Mouse (Mus musculus): ENCODE results near the gene Pdzd7. TPM values are rescaled to one million over a fixed set of nuclear protein-coding genes. Genes with fewer than 3 reads are reported as not detected.
A peak's percentile ranks its signal among the peaks of the same experiment; 100 is the strongest.

Pdzd7 gene
- polyA plus RNA-seq, 1 experiment from 2014 or later: 0.33 TPM

GRCm38 (mm10) chr19:45016341-45017215 lies 28.9 kb downstream of the Pdzd7 start:
- Histone ChIP-seq H3K9me3 (ENCODE audit: control insufficient read depth, low read length) (no peaks in the 10 kb centered on the region), H3K36me3 (ENCODE audit: control insufficient read depth, insufficient read depth, low read length) (peaks cover 3% of the 10 kb centered on the region), H3K27me3 (ENCODE audit: control insufficient read depth, insufficient read depth, low read depth, low read length) (no peaks in the 10 kb centered on the region), H3K27ac (ENCODE audit: low read length) (peak overlapping the region; percentile 100), H3K4me3 (ENCODE audit: low read length) (peak overlapping the region; percentile 69), H3K4me2 (ENCODE audit: low read depth, low read length) (peak overlapping the region; percentile 97), H3K9ac (ENCODE audit: low read length) (peak overlapping the region; percentile 90), H3K4me1 (replicated peaks; ENCODE audit: control insufficient read depth, insufficient read depth, low read length) (peaks cover 54% of the 10 kb centered on the region)
- peak; percentile 53 for ATAC-seq (ENCODE audit: low read depth)
- under 1% methylated on average over 17 of the region's 18 CpGs for WGBS

GRCm38 (mm10) chr19:45015518-45016281 lies 29.8 kb downstream of the Pdzd7 start:
- Histone ChIP-seq H3K4me1 (replicated peaks; ENCODE audit: control insufficient read depth, insufficient read depth, low read length) (peaks cover 45% of the 10 kb centered on the region), H3K9ac (ENCODE audit: low read length) (peak overlapping the region; percentile 90), H3K4me3 (ENCODE audit: low read length) (peak overlapping the region; percentile 69), H3K27me3 (ENCODE audit: control insufficient read depth, insufficient read depth, low read depth, low read length) (no peaks in the 10 kb centered on the region), H3K27ac (ENCODE audit: low read length) (peak overlapping the region; percentile 100), H3K9me3 (ENCODE audit: control insufficient read depth, low read length) (no peaks in the 10 kb centered on the region), H3K36me3 (ENCODE audit: control insufficient read depth, insufficient read depth, low read length) (peaks cover 11% of the 10 kb centered on the region), H3K4me2 (ENCODE audit: low read depth, low read length) (peak overlapping the region; percentile 97)
- ATAC-seq (ENCODE audit: low read depth): no peak
- WGBS: under 1% methylated on average over 34 of the region's 34 CpGs

- Histone ChIP-seq H3K27ac (ENCODE audit: low read length) (peak overlapping the region; percentile 100), H3K36me3 (ENCODE audit: control insufficient read depth, insufficient read depth, low read length) (peaks cover 18% of the 10 kb centered on the region), H3K4me1 (replicated peaks; ENCODE audit: control insufficient read depth, insufficient read depth, low read length) (peaks cover 38% of the 10 kb centered on the region), H3K27me3 (ENCODE audit: control insufficient read depth, insufficient read depth, low read depth, low read length) (no peaks in the 10 kb centered on the region), H3K4me2 (ENCODE audit: low read depth, low read length) (peak overlapping the region; percentile 97), H3K9ac (ENCODE audit: low read length) (peak overlapping the region; percentile 90), H3K4me3 (ENCODE audit: low read length) (peak overlapping the region; percentile 69), H3K9me3 (ENCODE audit: control insufficient read depth, low read length) (no peaks in the 10 kb centered on the region)
- peak; percentile 6 for ATAC-seq (ENCODE audit: low read depth)
- WGBS: under 1% methylated on average over 25 of the region's 25 CpGs
These were observed 30.5 kb downstream of the Pdzd7 start for GRCm38 (mm10) chr19:45014981-45015402.

- no peaks in the 10 kb centered on the region for H3K27me3 ChIP-seq (ENCODE audit: control insufficient read depth, insufficient read depth, low read depth, low read length)
- peak within 1 kb of the TSS; percentile 69 for H3K4me3 ChIP-seq (ENCODE audit: low read length)
- H3K36me3 ChIP-seq (ENCODE audit: control insufficient read depth, insufficient read depth, low read length): peaks cover 19% of the 10 kb centered on the region
- peak within 1 kb of the TSS; percentile 100 for H3K27ac ChIP-seq (ENCODE audit: low read length)
- peaks cover 32% of the 10 kb centered on the region for H3K4me1 ChIP-seq (replicated peaks; ENCODE audit: control insufficient read depth, insufficient read depth, low read length)
- no peak for ATAC-seq (ENCODE audit: low read depth)
- H3K9ac ChIP-seq (ENCODE audit: low read length): peak within 1 kb of the TSS; percentile 90
- WGBS: 8% methylated on average over 10 of the region's 10 CpGs
- peak within 1 kb of the TSS; percentile 97 for H3K4me2 ChIP-seq (ENCODE audit: low read depth, low read length)
- H3K9me3 ChIP-seq (ENCODE audit: control insufficient read depth, low read length): no peaks in the 10 kb centered on the region
These were observed 31.1 kb downstream of the Pdzd7 start, which contains the start of gene Lzts2 for GRCm38 (mm10) chr19:45014335-45014971. Lzts2 (plus strand) TSS chr19:45014414.

GRCm38 (mm10) chr19:45013581-45014225 lies 31.8 kb downstream of the Pdzd7 start:
- Histone ChIP-seq H3K9ac (ENCODE audit: low read length) (peak overlapping the region; percentile 11; the same call in 1 of the 2 replicates), H3K4me2 (ENCODE audit: low read depth, low read length) (no peak overlapping the region)

GRCm38 (mm10) chr19:45012636-45013035 lies 32.9 kb downstream of the Pdzd7 start:
- ATAC-seq (ENCODE audit: low read depth): no peak
- H3K9me3 ChIP-seq (ENCODE audit: control insufficient read depth, low read length): no peaks in the 10 kb centered on the region
- peaks cover 19% of the 10 kb centered on the region for H3K36me3 ChIP-seq (ENCODE audit: control insufficient read depth, insufficient read depth, low read length)
- no peaks in the 10 kb centered on the region for H3K27me3 ChIP-seq (ENCODE audit: control insufficient read depth, insufficient read depth, low read depth, low read length)
- H3K27ac ChIP-seq (ENCODE audit: low read length): peak overlapping the region; percentile 29; the same call in 1 of the 2 replicates
- H3K9ac ChIP-seq (ENCODE audit: low read length): no peak overlapping the region
- no peak overlapping the region for H3K4me3 ChIP-seq (ENCODE audit: low read length)
- no peak overlapping the region for H3K4me2 ChIP-seq (ENCODE audit: low read depth, low read length)
- WGBS: 29% methylated on average over 6 of the region's 6 CpGs
- H3K4me1 ChIP-seq (replicated peaks; ENCODE audit: control insufficient read depth, insufficient read depth, low read length): peaks cover 31% of the 10 kb centered on the region

More at GRCm38 (mm10) chr19:45013581-45014225, 31.8 kb downstream of the Pdzd7 start:
- no peak overlapping the region for H3K4me3 ChIP-seq (ENCODE audit: low read length)
- H3K27me3 ChIP-seq (ENCODE audit: control insufficient read depth, insufficient read depth, low read depth, low read length): no peaks in the 10 kb centered on the region
- H3K27ac ChIP-seq (ENCODE audit: low read length): peak overlapping the region; percentile 100
- WGBS: 57% methylated on average over 6 of the region's 6 CpGs
- no peaks in the 10 kb centered on the region for H3K9me3 ChIP-seq (ENCODE audit: control insufficient read depth, low read length)
- H3K4me1 ChIP-seq (replicated peaks; ENCODE audit: control insufficient read depth, insufficient read depth, low read length): peaks cover 25% of the 10 kb centered on the region
- no peak for ATAC-seq (ENCODE audit: low read depth)
- H3K36me3 ChIP-seq (ENCODE audit: control insufficient read depth, insufficient read depth, low read length): peaks cover 19% of the 10 kb centered on the region

GRCm38 (mm10) chr19:45012219-45012618 lies 33.3 kb downstream of the Pdzd7 start:
- Histone ChIP-seq H3K4me1 (replicated peaks; ENCODE audit: control insufficient read depth, insufficient read depth, low read length) (peaks cover 33% of the 10 kb centered on the region), H3K4me2 (ENCODE audit: low read depth, low read length) (no peak overlapping the region), H3K27me3 (ENCODE audit: control insufficient read depth, insufficient read depth, low read depth, low read length) (no peaks in the 10 kb centered on the region), H3K27ac (ENCODE audit: low read length) (no peak overlapping the region), H3K9ac (ENCODE audit: low read length) (no peak overlapping the region), H3K4me3 (ENCODE audit: low read length) (no peak overlapping the region), H3K9me3 (ENCODE audit: control insufficient read depth, low read length) (no peaks in the 10 kb centered on the region), H3K36me3 (ENCODE audit: control insufficient read depth, insufficient read depth, low read length) (peaks cover 19% of the 10 kb centered on the region)
- WGBS: 84% methylated on average over 8 of the region's 8 CpGs
- ATAC-seq (ENCODE audit: low read depth): no peak

- ATAC-seq (ENCODE audit: low read depth): no peak
- Histone ChIP-seq H3K9me3 (ENCODE audit: control insufficient read depth, low read length) (no peaks in the 10 kb centered on the region), H3K4me1 (replicated peaks; ENCODE audit: control insufficient read depth, insufficient read depth, low read length) (peaks cover 31% of the 10 kb centered on the region), H3K9ac (ENCODE audit: low read length) (no peak overlapping the region), H3K27ac (ENCODE audit: low read length) (no peak overlapping the region), H3K27me3 (ENCODE audit: control insufficient read depth, insufficient read depth, low read depth, low read length) (no peaks in the 10 kb centered on the region), H3K4me2 (ENCODE audit: low read depth, low read length) (no peak overlapping the region), H3K4me3 (ENCODE audit: low read length) (no peak overlapping the region), H3K36me3 (ENCODE audit: control insufficient read depth, insufficient read depth, low read length) (peaks cover 19% of the 10 kb centered on the region)
- 84% methylated on average over 4 of the region's 4 CpGs for WGBS
These were observed 34.9 kb downstream of the Pdzd7 start for GRCm38 (mm10) chr19:45010646-45011045.

Measured in lung, embryonic 16.5 days (tissue).